Mouse (Mus musculus) lung, embryonic 14.5 days (tissue): ENCODE results near the gene Ihh. TPM values are rescaled to one million over a fixed set of nuclear protein-coding genes. Genes with fewer than 3 reads are reported as not detected.

Experiments used
- ATAC-seq: fragments of 200-750 bp; cut with Nextera tagmentation; 2 replicates; pipeline ENCODE4 v1.8.0; 2017; ENCODE audit warnings: mild to moderate bottlenecking, moderate TSS enrichment, moderate library complexity; ENCODE audit not compliant: insufficient read depth
- DNase-seq: peaks from one replicate; pipeline ENCODE4 v3.0.0-alpha.2; 2015
- H3K27ac ChIP-seq: fragments of 300-500 bp; sonication (generic); 2 replicates; pipeline ENCODE4 v1.5.1; 2014; ENCODE audit warnings: low read depth, mild to moderate bottlenecking, moderate library complexity
- H3K27me3 ChIP-seq: fragments of 300-500 bp; sonication (generic); 2 replicates; pipeline ENCODE4 v1.6.1; 2014; ENCODE audit warnings: low read length, control low read depth; ENCODE audit not compliant: insufficient read depth
- H3K36me3 ChIP-seq: fragments of 300-500 bp; sonication (generic); 2 replicates; pipeline ENCODE4 v1.6.1; 2014; ENCODE audit warnings: control low read depth; ENCODE audit not compliant: insufficient read depth
- H3K4me1 ChIP-seq: fragments of 300-500 bp; sonication (generic); 2 replicates; pipeline ENCODE4 v1.6.1; 2014; ENCODE audit warnings: antibody characterized with exemption, control low read depth; ENCODE audit not compliant: insufficient read depth
- H3K4me2 ChIP-seq: fragments of 300-500 bp; sonication (generic); 2 replicates; pipeline ENCODE4 v1.6.1; 2014; ENCODE audit warnings: mild to moderate bottlenecking
- H3K4me3 ChIP-seq: fragments of 300-500 bp; sonication (generic); 2 replicates; pipeline ENCODE4 v1.5.1; 2014; ENCODE audit warnings: low read depth, low read length
- H3K9ac ChIP-seq: fragments of 300-500 bp; sonication (generic); 2 replicates; pipeline ENCODE4 v1.6.1; 2014
- H3K9me3 ChIP-seq: fragments of 300-500 bp; sonication (generic); 2 replicates; pipeline ENCODE4 v1.6.1; 2016; ENCODE audit warnings: low read depth, low read length, control low read depth
- CTCF ChIP-seq: IDR thresholded peaks from 2 replicates; pipeline ENCODE4 v1.5.1; 2016; ENCODE audit warnings: antibody characterized with exemption, low read depth
- WGBS: fragments of 180-500 bp; shearing (Covaris S2); extraction: QIAGEN DNeasy Blood & Tissue Kit; methylation state at CpG from one replicate; pipeline ENCODE4 v1.1.7; 2014; 5-methylcytosine and 5-hydroxymethylcytosine counted together
- polyA plus RNA-seq: library from polyadenylated mRNA; unstranded; fragments of >200 nt; fragmentation: Nextera tagmentation; extraction: Ambion mirVana; gene quantifications from 2 replicates; pipeline ENCODE4 v1.2.1, GENCODE M21; 2014

The Ihh gene
- polyA plus RNA-seq, 1 experiment from 2014 or later: 0.14 TPM

DNA sequence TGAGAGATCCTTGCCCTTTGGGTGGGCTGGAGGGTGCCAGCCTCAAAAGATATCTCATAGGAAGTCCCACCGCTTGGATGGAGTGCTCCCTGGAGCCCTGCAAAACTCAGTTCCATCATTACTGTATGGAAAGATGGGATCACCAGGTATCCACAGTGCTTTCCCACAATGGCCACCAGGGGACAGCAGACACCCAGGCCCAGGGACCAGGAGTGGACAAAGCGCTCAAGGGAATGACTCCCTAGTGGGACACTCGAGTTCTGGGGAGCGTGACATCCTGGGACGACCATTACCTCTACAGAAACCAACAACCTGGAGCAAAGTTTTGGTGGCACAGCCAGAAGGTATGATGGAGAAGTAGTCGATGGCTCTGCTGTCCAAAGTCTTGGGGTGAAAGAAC lies 24.8 kb downstream of the Ihh start:
- no peaks in the 10 kb centered on the region for H3K36me3 ChIP-seq
- ATAC-seq (no peak), DNase-seq (peak; percentile 61)
- no peaks in the 10 kb centered on the region for H3K4me1 ChIP-seq
- no peak overlapping the region for H3K4me3 ChIP-seq
- no peak overlapping the region for H3K27ac ChIP-seq
- peaks cover 3% of the 10 kb centered on the region; the same call in 1 of the 2 replicates for H3K27me3 ChIP-seq
- peak; percentile 95 for TF ChIP-seq CTCF
- WGBS: 35% methylated on average over 6 of the region's 6 CpGs
- no peak overlapping the region for H3K4me2 ChIP-seq
- no peak overlapping the region for H3K9ac ChIP-seq
- H3K9me3 ChIP-seq: no peaks in the 10 kb centered on the region

GRCm38 (mm10) chr1:74924464-74924863 lies 27.0 kb downstream of the Ihh start:
- H3K27me3 ChIP-seq: peaks cover 3% of the 10 kb centered on the region; the same call in 1 of the 2 replicates
- H3K36me3 ChIP-seq: no peaks in the 10 kb centered on the region
- no peak overlapping the region for H3K4me3 ChIP-seq
- no peaks in the 10 kb centered on the region for H3K4me1 ChIP-seq
- no peak overlapping the region for H3K27ac ChIP-seq
- no peak for DNase-seq
- no peak for ATAC-seq
- 61% methylated on average over 4 of the region's 4 CpGs for WGBS
- no peaks in the 10 kb centered on the region for H3K9me3 ChIP-seq
- H3K9ac ChIP-seq: no peak overlapping the region
- 0 out of 2 replicates have a peak, but pooled peaks have one; percentile 4 for TF ChIP-seq CTCF
- H3K4me2 ChIP-seq: no peak overlapping the region

- H3K27ac ChIP-seq: no peak overlapping the region
- no peak overlapping the region for H3K4me2 ChIP-seq
- H3K4me3 ChIP-seq: no peak overlapping the region
- ATAC-seq: no peak
- 26% methylated on average over 13 of the region's 13 CpGs for WGBS
- DNase-seq: no peak
- no peaks in the 10 kb centered on the region for H3K27me3 ChIP-seq
- TF ChIP-seq CTCF: peak; percentile 48
- H3K9ac ChIP-seq: no peak overlapping the region
- no peaks in the 10 kb centered on the region for H3K4me1 ChIP-seq
- H3K9me3 ChIP-seq: no peaks in the 10 kb centered on the region
- no peaks in the 10 kb centered on the region for H3K36me3 ChIP-seq
Observed at GRCm38 (mm10) chr1:74915706-74916105, 35.8 kb downstream of the Ihh start.

DNA sequence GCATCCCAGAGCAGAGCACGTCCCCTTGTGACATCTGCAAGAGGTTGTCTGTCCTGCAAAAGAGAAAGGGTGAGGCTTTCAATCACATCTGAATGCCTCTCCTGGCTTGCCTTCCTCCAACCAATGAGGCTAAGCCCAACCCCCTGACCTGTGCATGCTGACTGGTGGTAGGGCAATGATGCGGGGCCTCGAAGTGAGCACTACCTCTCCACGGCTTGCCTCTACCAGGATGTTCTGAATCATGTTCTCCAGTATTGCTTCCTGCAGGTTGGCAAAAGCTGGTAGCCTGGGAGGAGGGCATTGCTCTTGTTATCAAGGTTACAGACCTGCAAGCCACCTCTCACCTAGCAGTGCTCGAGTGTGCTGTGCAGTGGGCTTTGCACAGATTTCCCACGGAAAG lies 49.3 kb downstream of the Ihh start:
- Histone ChIP-seq H3K9ac (no peak overlapping the region), H3K9me3 (no peaks in the 10 kb centered on the region), H3K4me1 (0 out of 2 replicates have a peak, but pooled peaks cover 4% of the 10 kb centered on the region), H3K27me3 (peaks cover 59% of the 10 kb centered on the region), H3K36me3 (no peaks in the 10 kb centered on the region), H3K27ac (no peak overlapping the region), H3K4me3 (no peak overlapping the region), H3K4me2 (no peak overlapping the region)
- no peak for DNase-seq
- no peak for ATAC-seq
- 21% methylated on average over 6 of the region's 6 CpGs for WGBS
- no peak for TF ChIP-seq CTCF

GRCm38 (mm10) chr1:74901686-74902085 lies 49.8 kb downstream of the Ihh start:
- ATAC-seq (no peak), DNase-seq (peak; percentile 71)
- H3K27ac ChIP-seq: no peak overlapping the region
- TF ChIP-seq CTCF: peak; percentile 57
- H3K36me3 ChIP-seq: no peaks in the 10 kb centered on the region
- WGBS: 7% methylated on average over 3 of the region's 3 CpGs
- H3K4me3 ChIP-seq: no peak overlapping the region
- H3K9ac ChIP-seq: no peak overlapping the region
- H3K27me3 ChIP-seq: peaks cover 64% of the 10 kb centered on the region
- H3K9me3 ChIP-seq: no peaks in the 10 kb centered on the region
- 0 out of 2 replicates have a peak, but pooled peaks cover 4% of the 10 kb centered on the region for H3K4me1 ChIP-seq
- H3K4me2 ChIP-seq: no peak overlapping the region

- H3K4me2 ChIP-seq: peak overlapping the region; percentile 63
- peak overlapping the region; percentile 50; the same call in 1 of the 2 replicates for H3K27ac ChIP-seq
- peak; percentile 70 for ATAC-seq
- peak; percentile 76 for DNase-seq
- H3K9me3 ChIP-seq: no peaks in the 10 kb centered on the region
- peak overlapping the region; percentile 28 for H3K4me3 ChIP-seq
- H3K27me3 ChIP-seq: peaks cover 69% of the 10 kb centered on the region
- no peaks in the 10 kb centered on the region for H3K36me3 ChIP-seq
- TF ChIP-seq CTCF: no peak
- 0 out of 2 replicates have a peak, but pooled peaks cover 4% of the 10 kb centered on the region for H3K4me1 ChIP-seq
- H3K9ac ChIP-seq: peak overlapping the region; percentile 29; the same call in 1 of the 2 replicates
- 1% methylated on average over 57 of the region's 66 CpGs for WGBS
Observed at GRCm38 (mm10) chr1:74900341-74901285, 50.9 kb downstream of the Ihh start.

DNA sequence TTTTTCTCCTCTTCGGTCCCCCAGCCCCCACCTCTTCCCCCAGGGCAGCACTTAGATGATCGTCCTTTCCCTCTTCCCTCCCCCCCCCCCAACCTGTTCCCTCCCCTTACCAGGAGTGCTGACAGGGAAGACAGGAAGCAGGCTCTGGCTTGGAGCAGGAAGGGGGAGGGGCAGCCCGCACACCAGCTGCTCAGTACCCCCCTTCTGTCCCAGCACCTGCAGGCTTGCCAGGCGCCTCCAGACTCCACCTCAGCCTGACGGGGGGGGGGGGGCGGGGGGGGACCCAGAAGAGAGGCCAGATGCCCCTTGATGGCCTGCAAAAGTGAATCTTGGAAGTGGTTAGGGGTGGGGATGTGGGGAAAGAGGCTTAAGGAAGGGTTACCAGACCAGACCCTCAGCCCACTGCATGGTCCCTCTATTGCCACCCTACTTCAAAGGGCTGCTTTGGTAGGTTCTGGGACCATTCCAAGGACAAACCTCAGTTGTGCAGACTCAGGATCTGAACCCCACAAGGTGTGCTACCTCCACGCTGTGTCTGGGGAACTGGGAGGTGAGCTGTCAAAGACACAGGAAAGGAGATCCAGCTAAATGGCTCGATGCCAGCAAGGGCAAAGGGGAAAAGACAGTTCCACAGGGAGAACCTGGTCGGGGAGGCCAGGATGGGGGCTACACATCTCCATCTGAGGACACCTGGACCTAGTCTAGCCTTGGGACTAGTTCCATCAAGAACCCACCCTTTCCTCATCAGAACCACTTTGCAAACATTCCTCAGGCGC lies 52.6 kb downstream of the Ihh start:
- H3K27ac ChIP-seq: no peak overlapping the region
- no peaks in the 10 kb centered on the region for H3K9me3 ChIP-seq
- H3K4me2 ChIP-seq: no peak overlapping the region
- no peak overlapping the region for H3K4me3 ChIP-seq
- DNase-seq (no peak), ATAC-seq (no peak)
- H3K4me1 ChIP-seq: 0 out of 2 replicates have a peak, but pooled peaks cover 4% of the 10 kb centered on the region
- 7% methylated on average over 9 of the region's 10 CpGs for WGBS
- H3K36me3 ChIP-seq: no peaks in the 10 kb centered on the region
- H3K9ac ChIP-seq: no peak overlapping the region
- H3K27me3 ChIP-seq: peaks cover 82% of the 10 kb centered on the region
- TF ChIP-seq CTCF: no peak
